Mouse (Mus musculus): Measurements from ENCODE around the gene Zbtb46.

Zbtb46 gene

GRCm38 (mm10) chr2:181364487-181364859, 94.8 kb downstream of the Zbtb46 start:
- DNase-seq (ENCODE audit: low spot score): no peak

GRCm38 (mm10) chr2:181363946-181364345, 95.3 kb downstream of the Zbtb46 start:
- no peak for DNase-seq (ENCODE audit: low spot score)

- no peak for DNase-seq (ENCODE audit: low spot score)
Observed at GRCm38 (mm10) chr2:181356780-181357179, 102.4 kb downstream of the Zbtb46 start.

GRCm38 (mm10) chr2:181342766-181343165, 116.5 kb downstream of the Zbtb46 start:
- DNase-seq (ENCODE audit: low spot score): no peak

- DNase-seq (ENCODE audit: low spot score): no peak
Observed at GRCm38 (mm10) chr2:181340426-181340825, 118.8 kb downstream of the Zbtb46 start.
